Mouse (Mus musculus) spleen, adult 2 months (tissue): ENCODE measurements around the gene Fam84b. TPM values are rescaled to one million over a fixed set of nuclear protein-coding genes. Genes with fewer than 3 reads are reported as not detected.
A peak's percentile ranks its signal among the peaks of the same experiment; 100 is the strongest.

Experiments used
- DNase-seq, 2 experiments: peaks; one replicate each; pipeline versions ENCODE4 v3.0.0 to v3.0.0-alpha.2; 2012 to 2021; ENCODE audit warnings: low spot score in 2 of 2, low read depth in 1 of 2
- H3K27ac ChIP-seq: fragments of 200-500 bp; 2 replicates; pipeline ENCODE4 v1.5.1; 2012; ENCODE audit warnings: low read length, inconsistent platforms; ENCODE audit not compliant: insufficient read depth
- H3K27me3 ChIP-seq: fragments of 200-500 bp; 2 replicates; pipeline ENCODE4 v1.6.1; 2012; ENCODE audit warnings: mild to moderate bottlenecking, moderate library complexity, low read length, inconsistent platforms; ENCODE audit not compliant: control insufficient read depth, insufficient read depth
- H3K36me3 ChIP-seq: fragments of 200-500 bp; 2 replicates; pipeline ENCODE4 v1.6.1; 2012; ENCODE audit warnings: mild to moderate bottlenecking, low read length, inconsistent platforms; ENCODE audit not compliant: control insufficient read depth, insufficient read depth
- H3K4me1 ChIP-seq: fragments of 200-500 bp; 2 replicates; pipeline ENCODE4 v1.6.1; 2011; ENCODE audit warnings: inconsistent platforms; ENCODE audit not compliant: control insufficient read depth, insufficient read depth, insufficient read length
- H3K4me3 ChIP-seq: fragments of 200-500 bp; 2 replicates; pipeline ENCODE4 v1.5.1; 2011; ENCODE audit warnings: mild to moderate bottlenecking, inconsistent platforms; ENCODE audit not compliant: insufficient read depth, insufficient read length; ENCODE audit errors: extremely low read depth
- CTCF ChIP-seq: fragments of 200-500 bp; IDR thresholded peaks from 2 replicates; pipeline ENCODE4 v1.5.1; 2011; ENCODE audit warnings: mild to moderate bottlenecking, inconsistent platforms; ENCODE audit not compliant: insufficient read depth, insufficient read length, insufficient replicate concordance; ENCODE audit errors: extremely low read depth
- POLR2A ChIP-seq: fragments of 200-500 bp; IDR thresholded peaks from 2 replicates; pipeline ENCODE4 v1.6.1; 2011; ENCODE audit warnings: low read depth, low read length, inconsistent platforms
- WGBS: fragments of 180-500 bp; shearing (Covaris S2); methylation state at CpG from one replicate; pipeline ENCODE4 v1.1.7; 2018; 5-methylcytosine and 5-hydroxymethylcytosine counted together
- polyA plus RNA-seq: library from polyadenylated mRNA; depleted of rRNA; stranded (reverse); fragments of >200 nt; gene quantifications from 2 replicates; pipeline ENCODE4 v1.2.3, GENCODE M21; 2012

Gene Fam84b
- polyA plus RNA-seq, 1 experiment: 2.5 TPM

DNA sequence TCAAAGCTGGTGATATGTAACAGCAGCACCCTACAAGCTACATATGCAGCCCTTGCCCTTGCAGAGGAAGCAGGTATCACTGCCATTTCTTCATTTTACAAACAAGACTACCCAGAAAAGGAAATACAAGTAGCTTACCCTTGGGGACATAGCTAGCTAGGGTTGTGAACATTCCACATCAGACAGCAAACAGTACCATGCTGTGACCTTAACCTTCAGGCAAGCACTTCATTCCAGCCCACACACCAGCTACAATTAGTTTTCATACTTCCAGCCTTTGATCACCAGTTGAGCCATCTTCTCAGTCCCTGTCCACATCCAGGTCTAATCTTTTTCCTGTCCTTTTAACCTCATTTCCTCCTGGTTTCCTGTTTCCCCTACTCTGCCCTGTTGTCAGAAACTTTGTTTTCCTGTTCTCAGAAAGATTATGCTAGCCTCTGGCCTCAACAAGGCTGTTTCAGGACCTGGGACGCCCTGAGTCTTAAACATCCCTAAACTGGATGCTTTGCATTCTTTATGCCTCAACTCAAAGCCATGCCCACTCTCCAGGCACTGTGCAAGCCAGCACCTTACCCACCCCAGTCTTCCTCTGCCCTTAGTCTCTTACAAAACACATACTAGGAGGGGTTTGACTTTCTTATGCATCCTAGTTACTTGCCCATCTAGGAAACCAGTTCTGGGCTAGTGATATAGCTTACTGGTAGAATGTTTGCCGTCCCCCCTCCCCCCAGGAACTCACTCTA lies 19.9 kb downstream of the Fam84b start:
- Histone ChIP-seq H3K4me1 (peaks cover 8% of the 10 kb centered on the region; the same call in 1 of the 2 replicates), H3K36me3 (no peaks in the 10 kb centered on the region), H3K27ac (no peak overlapping the region), H3K4me3 (no peak overlapping the region), H3K27me3 (no peaks in the 10 kb centered on the region)
- WGBS: 30% methylated on average over 2 of the region's 2 CpGs
- no peak for TF ChIP-seq CTCF
- no peak for TF ChIP-seq POLR2A
- no peak for DNase-seq

DNA sequence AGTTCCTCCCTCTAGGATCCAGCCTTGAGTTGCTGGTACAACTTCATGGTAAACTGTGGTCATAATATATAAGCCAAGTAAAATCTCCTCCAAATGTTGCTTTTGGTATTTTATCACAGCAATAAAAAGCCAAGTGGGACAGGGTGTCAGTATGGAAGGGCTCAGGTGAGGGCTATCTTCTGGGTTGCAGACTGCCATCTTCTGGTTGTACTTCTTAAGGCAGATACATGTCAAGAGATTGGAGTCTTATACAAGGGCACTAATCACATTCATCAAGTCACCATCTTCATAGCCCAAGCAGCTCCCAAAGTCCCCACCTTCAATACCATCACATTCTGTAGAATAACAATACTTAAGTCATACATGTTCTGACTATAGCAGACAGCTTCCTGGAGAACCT lies 21.0 kb downstream of the Fam84b start:
- DNase-seq: no peak
- Histone ChIP-seq H3K36me3 (no peaks in the 10 kb centered on the region), H3K27me3 (no peaks in the 10 kb centered on the region), H3K4me3 (no peak overlapping the region), H3K4me1 (peaks cover 6% of the 10 kb centered on the region; the same call in 1 of the 2 replicates), H3K27ac (no peak overlapping the region)
- TF ChIP-seq CTCF (peak; percentile 21; the same call in 1 of the 2 replicates), POLR2A (no peak)

DNA sequence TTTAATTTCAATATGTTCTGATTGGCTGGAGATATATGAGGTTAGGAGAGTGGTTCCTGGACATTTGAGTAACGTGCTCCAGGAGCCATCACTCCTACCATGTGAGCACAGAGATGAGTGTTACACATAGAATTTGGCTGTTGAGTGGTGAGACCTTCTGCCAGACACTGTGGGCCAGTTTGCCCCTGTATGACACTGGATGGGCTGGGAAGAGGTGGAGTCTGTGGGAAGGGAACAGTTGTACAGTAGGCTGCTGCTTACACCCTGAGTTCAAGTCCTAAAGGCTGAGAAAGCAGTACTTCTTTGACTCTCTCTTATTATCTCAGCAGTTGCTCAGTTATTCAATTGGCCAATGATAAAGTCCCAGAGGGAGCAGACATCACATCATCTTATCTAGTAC lies 27.4 kb downstream of the Fam84b start:
- 60% methylated on average over 1 of the region's 1 CpGs for WGBS
- no peak overlapping the region for H3K27ac ChIP-seq
- H3K27me3 ChIP-seq: no peaks in the 10 kb centered on the region
- no peak overlapping the region for H3K4me3 ChIP-seq
- no peaks in the 10 kb centered on the region for H3K36me3 ChIP-seq
- DNase-seq: no peak
- H3K4me1 ChIP-seq: peaks cover 4% of the 10 kb centered on the region; the same call in 1 of the 2 replicates
- TF ChIP-seq POLR2A: no peak
- TF ChIP-seq CTCF: no peak

DNA sequence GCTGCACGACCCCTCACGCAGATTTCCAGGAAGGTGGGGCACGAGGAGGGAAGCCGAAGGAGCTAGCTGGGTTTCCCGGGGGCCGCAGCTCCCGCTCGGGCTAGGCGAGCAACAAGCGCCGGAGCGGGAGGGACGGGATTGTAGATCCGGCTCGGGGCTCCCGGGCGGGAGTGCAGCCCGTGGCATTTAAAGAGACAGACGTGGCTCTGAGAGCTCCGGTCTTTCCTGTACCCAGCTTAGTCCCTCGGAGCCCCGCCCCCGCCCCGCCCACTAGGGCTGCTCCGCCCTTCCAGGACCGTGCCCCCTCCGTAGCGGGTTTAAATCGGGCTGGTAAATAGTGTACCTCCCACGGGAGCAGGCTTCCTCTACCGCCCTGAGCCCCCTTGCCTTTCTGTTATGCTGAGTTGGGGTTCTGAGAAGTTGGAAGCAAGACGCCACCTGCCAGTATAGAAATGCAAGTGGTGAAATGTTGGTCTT lies 28.8 kb downstream of the Fam84b start:
- peak; percentile 65 to 90 for DNase-seq
- under 1% methylated on average over 32 of the region's 32 CpGs for WGBS
- peak overlapping the region; percentile 88 for H3K27ac ChIP-seq

DNA sequence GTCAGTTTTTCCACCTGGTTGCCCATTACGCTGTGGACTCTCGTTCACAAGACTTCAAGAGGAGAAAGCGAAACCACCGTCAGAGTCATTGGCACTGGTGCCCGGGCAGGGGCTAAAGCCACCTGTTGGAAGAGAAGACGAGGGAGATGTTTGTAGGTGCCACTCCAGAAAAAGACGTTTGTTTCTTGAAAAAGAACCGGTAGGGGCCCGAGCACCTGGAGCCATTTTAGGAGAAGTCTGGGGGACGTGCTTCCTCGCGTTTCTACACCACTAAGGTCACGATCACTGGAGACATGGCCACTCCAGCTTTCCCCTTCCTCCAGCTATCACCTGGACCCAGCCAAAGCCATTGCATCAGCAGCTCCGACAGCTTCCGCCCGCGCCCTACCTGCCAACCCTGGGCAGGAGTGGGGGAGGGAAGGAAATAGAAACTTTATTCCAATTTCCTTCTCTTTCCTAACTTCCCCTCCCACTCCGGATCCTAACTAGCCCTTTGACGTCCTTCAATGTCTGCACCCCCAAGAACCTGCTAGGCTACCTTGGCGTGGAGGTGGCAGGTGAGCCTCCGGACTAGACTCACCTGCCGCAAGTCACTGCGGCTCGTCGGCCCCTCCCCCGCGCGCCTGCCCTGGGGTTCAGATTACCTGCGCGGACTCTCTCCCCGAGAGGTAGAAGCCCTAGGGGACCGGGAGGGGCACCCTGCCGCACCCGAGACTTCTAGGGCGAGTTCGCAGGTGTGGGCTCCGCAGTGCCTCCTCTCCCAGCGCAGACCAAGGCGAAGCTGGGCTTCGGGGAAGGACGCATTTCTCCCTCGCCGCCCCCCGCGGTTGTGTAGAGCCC lies 29.5 kb downstream of the Fam84b start:
- DNase-seq: peak in 1 of 2 experiments; percentile 42
- Histone ChIP-seq H3K36me3 (no peaks in the 10 kb centered on the region), H3K4me3 (peak overlapping the region; percentile 89), H3K27me3 (no peaks in the 10 kb centered on the region), H3K27ac (peak overlapping the region; percentile 88), H3K4me1 (peaks cover 4% of the 10 kb centered on the region; the same call in 1 of the 2 replicates)
- 1% methylated on average over 43 of the region's 45 CpGs for WGBS
- no peak for TF ChIP-seq POLR2A
- TF ChIP-seq CTCF: no peak

More for the DNA sequence above, 28.8 kb downstream of the Fam84b start:
- Histone ChIP-seq H3K4me1 (peaks cover 4% of the 10 kb centered on the region; the same call in 1 of the 2 replicates), H3K36me3 (no peaks in the 10 kb centered on the region), H3K4me3 (peak overlapping the region; percentile 89), H3K27me3 (no peaks in the 10 kb centered on the region)
- TF ChIP-seq CTCF (no peak), POLR2A (peak; percentile 19; the same call in 1 of the 2 replicates)

DNA sequence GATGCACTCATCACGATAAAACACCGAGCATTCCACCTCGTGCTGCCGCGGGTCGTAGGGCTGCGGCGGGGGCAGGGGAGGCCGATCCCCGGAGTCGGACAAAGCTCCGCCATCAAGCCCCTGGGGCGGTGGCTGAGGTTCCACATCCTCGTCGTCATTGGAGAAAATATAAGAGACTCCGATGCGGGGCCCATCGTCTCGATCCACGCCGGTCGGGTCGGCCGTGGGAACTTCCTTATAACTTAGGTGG lies 30.0 kb downstream of the Fam84b start:
- Histone ChIP-seq H3K4me3 (peak overlapping the region; percentile 89), H3K27ac (no peak overlapping the region), H3K4me1 (peaks cover 4% of the 10 kb centered on the region; the same call in 1 of the 2 replicates), H3K27me3 (no peaks in the 10 kb centered on the region), H3K36me3 (no peaks in the 10 kb centered on the region)
- TF ChIP-seq CTCF (no peak), POLR2A (no peak)
- under 1% methylated on average over 24 of the region's 24 CpGs for WGBS
- DNase-seq: peak in 1 of 2 experiments; percentile 17
